Mouse (Mus musculus) midbrain, embryonic 14.5 days (tissue): ENCODE results near the gene Arrdc1. TPM values are rescaled to one million over a fixed set of nuclear protein-coding genes. Genes with fewer than 3 reads are reported as not detected.

Experiments used
- ATAC-seq: fragments of 200-750 bp; cut with Nextera tagmentation; 2 replicates; pipeline ENCODE4 v1.8.0; 2017; ENCODE audit warnings: moderate number of reproducible peaks, moderate library complexity; ENCODE audit not compliant: low FRiP score, low TSS enrichment
- DNase-seq: peaks from one replicate; pipeline ENCODE4 v3.0.0-alpha.2; 2015
- H3K27ac ChIP-seq: fragments of 300-500 bp; sonication (generic); replicated peaks from 2 replicates; pipeline ENCODE4 v1.5.1; 2014; ENCODE audit warnings: mild to moderate bottlenecking, low read depth, low read length, moderate library complexity
- H3K27me3 ChIP-seq: fragments of 300-500 bp; sonication (generic); 2 replicates; pipeline ENCODE4 v1.6.1; 2014; ENCODE audit warnings: low read length, control low read depth, mixed read lengths; ENCODE audit not compliant: control insufficient read depth, insufficient read depth
- H3K36me3 ChIP-seq: fragments of 300-500 bp; sonication (generic); 2 replicates; pipeline ENCODE4 v1.6.1; 2014; ENCODE audit warnings: low read length, control low read depth; ENCODE audit not compliant: control insufficient read depth, insufficient read depth
- H3K4me1 ChIP-seq: fragments of 300-500 bp; sonication (generic); 2 replicates; pipeline ENCODE4 v1.6.1; 2014; ENCODE audit warnings: mild to moderate bottlenecking, antibody characterized with exemption, low read length, control low read depth; ENCODE audit not compliant: control insufficient read depth, insufficient read depth
- H3K4me2 ChIP-seq: fragments of 300-500 bp; sonication (generic); 2 replicates; pipeline ENCODE4 v1.6.1; 2014; ENCODE audit warnings: mild to moderate bottlenecking, low read length, moderate library complexity
- H3K4me3 ChIP-seq: fragments of 300-500 bp; sonication (generic); replicated peaks from 2 replicates; pipeline ENCODE4 v1.5.1; 2014; ENCODE audit warnings: low read depth, low read length
- H3K9ac ChIP-seq: fragments of 300-500 bp; sonication (generic); replicated peaks from 2 replicates; pipeline ENCODE4 v1.6.1; 2014; ENCODE audit warnings: mild to moderate bottlenecking, low read length, moderate library complexity
- H3K9me3 ChIP-seq: fragments of 300-500 bp; sonication (generic); 2 replicates; pipeline ENCODE4 v1.6.1; 2016; ENCODE audit warnings: low read length, control low read depth, mixed read lengths; ENCODE audit not compliant: control insufficient read depth
- WGBS: fragments of 180-500 bp; shearing (Covaris S2); extraction: QIAGEN DNeasy Blood & Tissue Kit; methylation state at CpG from one replicate; pipeline ENCODE4 v1.1.7; 2014; 5-methylcytosine and 5-hydroxymethylcytosine counted together
- microRNA-seq: library from miRNA; unstranded; fragments of <30 nt; microRNA quantifications from one replicate; pipeline ENCODE4, GENCODE M21; 2016
- polyA plus RNA-seq: library from polyadenylated mRNA; unstranded; fragments of >200 nt; fragmentation: Nextera tagmentation; extraction: Ambion mirVana; gene quantifications from 2 replicates; pipeline ENCODE4 v1.2.1, GENCODE M21; 2014

Gene Arrdc1
- polyA plus RNA-seq, 1 experiment from 2014 or later, result 21.8 TPM

- H3K9me3 ChIP-seq, result no peaks in the 10 kb centered on the region
- WGBS, result 93% methylated on average over 1 of the region's 1 CpGs
- H3K4me2 ChIP-seq, result no peak overlapping the region
- H3K9ac ChIP-seq, result no peak overlapping the region
- H3K4me1 ChIP-seq, result no peaks in the 10 kb centered on the region
- no peaks in the 10 kb centered on the region for H3K36me3 ChIP-seq
- no peak for ATAC-seq
- H3K27me3 ChIP-seq, result no peaks in the 10 kb centered on the region
- H3K27ac ChIP-seq, result no peak overlapping the region
- DNase-seq, result no peak
- H3K4me3 ChIP-seq, result no peak overlapping the region
Measured at GRCm38 (mm10) chr2:24894211-24894610, 40.8 kb downstream of the Arrdc1 start.

GRCm38 (mm10) chr2:24892318-24892717, 42.7 kb downstream of the Arrdc1 start:
- DNase-seq, result no peak
- H3K4me3 ChIP-seq, result no peak overlapping the region
- no peak for ATAC-seq
- no peak overlapping the region for H3K9ac ChIP-seq
- no peak overlapping the region for H3K4me2 ChIP-seq
- 89% methylated on average over 5 of the region's 5 CpGs for WGBS
- no peaks in the 10 kb centered on the region for H3K9me3 ChIP-seq
- no peaks in the 10 kb centered on the region for H3K36me3 ChIP-seq
- no peak overlapping the region for H3K27ac ChIP-seq
- H3K27me3 ChIP-seq, result no peaks in the 10 kb centered on the region
- no peaks in the 10 kb centered on the region for H3K4me1 ChIP-seq

GRCm38 (mm10) chr2:24890541-24891447, 44.3 kb downstream of the Arrdc1 start:
- no peak for DNase-seq

GRCm38 (mm10) chr2:24888895-24889294, 46.2 kb downstream of the Arrdc1 start:
- no peaks in the 10 kb centered on the region for H3K27me3 ChIP-seq
- H3K9me3 ChIP-seq, result no peaks in the 10 kb centered on the region
- no peak overlapping the region for H3K27ac ChIP-seq
- no peak overlapping the region for H3K4me3 ChIP-seq
- peaks cover 20% of the 10 kb centered on the region for H3K36me3 ChIP-seq
- H3K9ac ChIP-seq, result no peak overlapping the region
- no peaks in the 10 kb centered on the region for H3K4me1 ChIP-seq
- DNase-seq, result no peak
- H3K4me2 ChIP-seq, result no peak overlapping the region
- no peak for ATAC-seq
- 93% methylated on average over 5 of the region's 5 CpGs for WGBS

More at GRCm38 (mm10) chr2:24890541-24891447, 44.3 kb downstream of the Arrdc1 start:
- no peaks in the 10 kb centered on the region for H3K9me3 ChIP-seq
- peaks cover 9% of the 10 kb centered on the region for H3K36me3 ChIP-seq
- no peak overlapping the region for H3K4me2 ChIP-seq
- no peak for ATAC-seq
- whole genome bisulfite sequencing, result 80% methylated on average over 6 of the region's 6 CpGs
- H3K4me3 ChIP-seq, result no peak overlapping the region
- no peak overlapping the region for H3K27ac ChIP-seq
- no peaks in the 10 kb centered on the region for H3K4me1 ChIP-seq
- H3K9ac ChIP-seq, result no peak overlapping the region
- H3K27me3 ChIP-seq, result no peaks in the 10 kb centered on the region

GRCm38 (mm10) chr2:24880686-24881085, 54.4 kb downstream of the Arrdc1 start:
- ATAC-seq (no peak), DNase-seq (no peak)
- WGBS, result 100% methylated on average over 2 of the region's 2 CpGs
- Histone ChIP-seq H3K9ac (no peak overlapping the region), H3K27ac (no peak overlapping the region), H3K4me3 (no peak overlapping the region), H3K9me3 (no peaks in the 10 kb centered on the region), H3K4me2 (no peak overlapping the region), H3K36me3 (peaks cover 63% of the 10 kb centered on the region), H3K27me3 (no peaks in the 10 kb centered on the region), H3K4me1 (no peaks in the 10 kb centered on the region)

Small RNA genes within 50 kb of the gene (microRNA-seq; reads per million reads assigned to microRNA genes)
- gene Gm22875, result not detected

Other genes starting within 250 kb of the Arrdc1 start
- 12.0 and 15.0 TPM in 2 replicates for gene Cacna1b, start 172.1 kb downstream of the Arrdc1 start, polyA plus RNA-seq
- 85.1 and 99.5 TPM in 2 replicates for gene Ehmt1, start 15.6 kb downstream of the Arrdc1 start, polyA plus RNA-seq
- gene Zmynd19, start 14.5 kb upstream of the Arrdc1 start, polyA plus RNA-seq, result 20.9 and 31.4 TPM in 2 replicates
- gene Dph7, start 27.1 kb upstream of the Arrdc1 start, polyA plus RNA-seq, result 36.1 and 37.9 TPM in 2 replicates
- 160 and 178 TPM in 2 replicates for gene Mrpl41, start 39.8 kb upstream of the Arrdc1 start, polyA plus RNA-seq
- gene Pnpla7, start 40.8 kb upstream of the Arrdc1 start, polyA plus RNA-seq, result 2.3 and 4.4 TPM in 2 replicates
- 99.3 and 125 TPM in 2 replicates for gene Nsmf, start 119.1 kb upstream of the Arrdc1 start, polyA plus RNA-seq
- not detected in 2 replicates for gene Entpd8, start 145.1 kb upstream of the Arrdc1 start, polyA plus RNA-seq
- gene Noxa1, start 159.9 kb upstream of the Arrdc1 start, polyA plus RNA-seq, result not detected in 2 replicates
- gene Nrarp, start 245.5 kb upstream of the Arrdc1 start, polyA plus RNA-seq, result 13.0 and 20.8 TPM in 2 replicates